In the genomic region with DNA sequence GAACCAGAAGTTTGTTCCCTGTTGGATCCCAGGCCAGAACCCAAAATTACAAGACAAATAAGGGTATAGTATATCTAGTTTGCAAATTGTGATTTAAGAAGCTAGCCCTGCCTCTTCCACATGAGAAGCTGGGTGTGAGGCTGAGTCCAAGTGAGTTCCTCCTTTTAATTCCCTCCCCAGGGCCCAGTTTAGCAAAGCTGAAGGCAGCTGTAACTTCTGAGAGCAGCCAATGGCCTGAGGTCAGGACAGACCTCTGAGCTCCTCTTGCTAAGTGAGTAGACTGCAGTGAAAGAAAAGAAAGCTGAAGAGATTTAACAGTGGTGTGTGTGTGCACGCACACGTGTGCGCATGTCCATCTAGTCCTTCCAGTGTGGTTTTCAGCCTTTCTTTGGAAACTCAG, we compare ENCODE assay signal across 11 mouse cellular contexts. TPM values are rescaled to one million over a fixed set of nuclear protein-coding genes. Genes with fewer than 3 reads are reported as not detected.
DNase-seq lines count a peak whose midpoint lies in the region; ATAC-seq and TF ChIP-seq lines count a peak whose summit lies in the region.
"Had no signal": no experiment of that assay in that cellular context is flagged by ENCODE, and none has a peak within 500 bp of the region (broad histone marks: within the 10 kb centered on the region; RNA-seq: fewer than 3 reads in every experiment).

No protein-coding gene starts in this region.

- no peak for ATAC-seq in embryonic facial prominence, embryonic 13.5 days (ENCODE audit: insufficient number of reproducible peaks, insufficient read depth, low FRiP score, low TSS enrichment, low read depth)
- no peak for ATAC-seq in midbrain, embryonic 16.5 days

- H3K27me3 ChIP-seq in embryonic facial prominence, embryonic 13.5 days: no peaks in the 10 kb centered on the region
- no peaks in the 10 kb centered on the region for H3K27me3 ChIP-seq in midbrain, embryonic 16.5 days (ENCODE audit: control insufficient read depth, insufficient read depth, low read depth, low read length)

- no peaks in the 10 kb centered on the region for H3K36me3 ChIP-seq in embryonic facial prominence, embryonic 13.5 days
- H3K36me3 ChIP-seq in midbrain, embryonic 16.5 days (ENCODE audit: control insufficient read depth, insufficient read depth, low read length): no peaks in the 10 kb centered on the region

- H3K9me3 ChIP-seq in embryonic facial prominence, embryonic 13.5 days: no peaks in the 10 kb centered on the region
- no peaks in the 10 kb centered on the region for H3K9me3 ChIP-seq in midbrain, embryonic 16.5 days (replicated peaks; ENCODE audit: control insufficient read depth, low read length, poor library complexity, severe bottlenecking)

- H3K4me1 ChIP-seq in embryonic facial prominence, embryonic 13.5 days: peaks cover 77% of the 10 kb centered on the region
- H3K4me1 ChIP-seq in midbrain, embryonic 16.5 days (ENCODE audit: control insufficient read depth, insufficient read depth, low read length): peaks cover 15% of the 10 kb centered on the region

- no peak for TF ChIP-seq CTCF in gastrocnemius, adult 2 months (IDR thresholded peaks at IDR 0.05)
- no peak for TF ChIP-seq CTCF in layer of hippocampus, adult 2 months (conservative IDR thresholded peaks at IDR 0.05)

- no peak overlapping the region for H3K4me3 ChIP-seq in gastrocnemius, adult 2 months
- no peak overlapping the region for H3K4me3 ChIP-seq in layer of hippocampus, adult 2 months
- no peak overlapping the region for H3K4me3 ChIP-seq in embryonic facial prominence, embryonic 13.5 days
- H3K4me3 ChIP-seq in midbrain, embryonic 16.5 days (ENCODE audit: low read depth, low read length): no peak overlapping the region

- H3K4me2 ChIP-seq in embryonic facial prominence, embryonic 13.5 days: no peak overlapping the region
- no peak overlapping the region for H3K4me2 ChIP-seq in midbrain, embryonic 16.5 days (ENCODE audit: low read length)

- 67% methylated on average over 3 of the region's 3 CpGs for WGBS in embryonic facial prominence, embryonic 13.5 days
- WGBS in midbrain, embryonic 16.5 days: 64% methylated on average over 3 of the region's 3 CpGs

- H3K9ac ChIP-seq in embryonic facial prominence, embryonic 13.5 days: peak overlapping the region; percentile 27; the same call in 1 of the 2 replicates
- H3K9ac ChIP-seq in midbrain, embryonic 16.5 days (ENCODE audit: low read depth, low read length): no peak overlapping the region

- peak overlapping the region; percentile 59 for H3K27ac ChIP-seq in gastrocnemius, adult 2 months
- H3K27ac ChIP-seq in layer of hippocampus, adult 2 months: peak overlapping the region; percentile 49
- H3K27ac ChIP-seq in embryonic facial prominence, embryonic 13.5 days: peak overlapping the region; percentile 71
- peak overlapping the region; percentile 34 for H3K27ac ChIP-seq in midbrain, embryonic 16.5 days (ENCODE audit: low read length)

- no peak for DNase-seq in gastrocnemius, adult 2 months
- DNase-seq in gastrocnemius, postnatal 25 days: no peak
- no peak for DNase-seq in layer of hippocampus, adult 2 months (ENCODE audit: low spot score in 2 of 2)
- DNase-seq in layer of hippocampus, postnatal 25 days (ENCODE audit: extremely low spot score in 1 of 2, low spot score in 1 of 2): no peak
- no peak for DNase-seq in cerebellum, postnatal 4 days (ENCODE audit: low spot score in 2 of 2)
- no peak for DNase-seq in thymus, adult 18-20 months
- DNase-seq: cerebellum, adult 9-10 months; lung, postnatal 4 days; right cerebral cortex, postnatal 4 days had no signal

- intact Hi-C loops in gastrocnemius, adult 2 months (cut with DNase I): no loop called here

RNA-seq across cellular contexts. Expression of a gene that starts 41.6 kb away (rescaled TPM):
- 1 to 10 TPM; 1.4 to 2.1 TPM for total RNA-seq in gastrocnemius, adult 2 months (2021)
- total RNA-seq in gastrocnemius, postnatal 25 days (2021): 1 to 10 TPM in 1 of 2 experiments, under 1 TPM in 1; 0.90 to 2.1 TPM
- total RNA-seq in layer of hippocampus, adult 2 months (2021): 10 to 100 TPM in 1 of 2 experiments, 1 to 10 TPM in 1; 8.6 to 14.5 TPM
- total RNA-seq in layer of hippocampus, postnatal 25 days (2021): 10 to 100 TPM; 11.7 to 13.0 TPM
- 22.9 and 26.0 TPM in 2 replicates for polyA plus RNA-seq in embryonic facial prominence, embryonic 13.5 days (2015; fragmentation: Nextera tagmentation; extraction: Ambion mirVana)
- 8.0 and 9.0 TPM in 2 replicates for polyA plus RNA-seq in midbrain, embryonic 16.5 days (2015; fragmentation: Nextera tagmentation; extraction: Ambion mirVana)

RNA-seq across cellular contexts. Expression of a gene that starts 45.9 kb away (rescaled TPM):
- total RNA-seq in gastrocnemius, adult 2 months (2021): 10 to 100 TPM; 26.6 to 34.6 TPM
- 10 to 100 TPM; 13.8 to 31.7 TPM for total RNA-seq in gastrocnemius, postnatal 25 days (2021)
- 10 to 100 TPM; 81.7 to 93.2 TPM for total RNA-seq in layer of hippocampus, adult 2 months (2021)
- 10 to 100 TPM; 82.4 to 91.1 TPM for total RNA-seq in layer of hippocampus, postnatal 25 days (2021)
- 40.3 and 40.6 TPM in 2 replicates for polyA plus RNA-seq in embryonic facial prominence, embryonic 13.5 days (2015; fragmentation: Nextera tagmentation; extraction: Ambion mirVana)
- polyA plus RNA-seq in midbrain, embryonic 16.5 days (2015; fragmentation: Nextera tagmentation; extraction: Ambion mirVana): 12.3 and 13.2 TPM in 2 replicates
